Mouse (Mus musculus) embryonic fibroblast, embryonic 13.5 days (primary cell): ENCODE results near the gene Fancg.

Experiments used
- CTCF ChIP-seq: IDR thresholded peaks from 2 replicates; pipeline ENCODE4 v1.5.1; 2011; ENCODE audit warnings: mild to moderate bottlenecking, control low read depth, low read length, moderate library complexity, borderline replicate concordance; ENCODE audit not compliant: insufficient read depth
- POLR2A ChIP-seq: IDR thresholded peaks from 2 replicates; pipeline ENCODE4 v1.6.1; 2011; ENCODE audit warnings: low read depth, mild to moderate bottlenecking, control low read depth, low read length, moderate library complexity

DNA sequence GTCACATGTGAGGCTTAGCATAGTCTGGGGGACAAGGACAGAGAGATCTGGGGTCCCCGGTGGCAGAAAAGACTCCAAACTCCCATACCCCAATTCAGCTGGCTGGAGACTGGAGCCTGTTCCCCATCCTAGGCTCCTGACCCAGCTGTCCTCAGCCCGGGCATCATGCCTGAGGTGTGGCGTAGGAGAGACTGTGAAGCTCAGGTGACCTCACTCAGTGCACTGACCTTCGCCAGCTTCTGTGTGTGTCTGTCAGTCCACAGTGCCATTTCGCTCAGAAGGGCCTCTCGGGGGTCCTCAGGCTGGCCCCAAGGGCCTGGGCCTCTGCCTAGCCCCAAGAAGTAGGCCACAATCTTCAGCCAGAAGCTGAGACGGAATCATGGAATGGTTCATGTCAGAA lies 57.7 kb downstream of the Fancg start:
- no peak for TF ChIP-seq POLR2A
- TF ChIP-seq CTCF: no peak
